Mouse (Mus musculus): ENCODE data around the gene Mtfr2. TPM values are rescaled to one million over a fixed set of nuclear protein-coding genes. Genes with fewer than 3 reads are reported as not detected.

Mtfr2 gene
- polyA plus RNA-seq, 1 experiment, result 0.70 TPM

DNA sequence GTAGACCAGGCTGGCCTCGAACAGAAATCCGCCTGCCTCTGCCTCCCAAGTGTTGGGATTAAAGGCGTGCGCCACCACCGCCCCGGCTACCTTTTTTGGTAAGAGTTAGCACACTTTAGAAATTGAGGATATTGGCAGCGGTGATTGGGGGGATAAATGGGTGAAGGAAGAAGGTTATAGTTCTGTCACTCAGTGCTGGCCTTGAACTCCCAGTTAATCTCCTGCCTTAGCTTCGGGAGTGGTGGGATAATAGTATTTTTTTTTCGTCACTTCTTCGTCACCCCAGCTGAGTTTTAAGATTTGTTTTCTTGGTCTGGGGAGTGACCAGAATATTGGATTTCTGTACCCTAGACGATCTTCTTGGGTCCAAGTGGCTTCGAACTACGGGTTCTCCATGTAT, 34.1 kb upstream of the Mtfr2 start:
- TF ChIP-seq POLR2A (IDR thresholded peaks at IDR 0.05; ENCODE audit: borderline replicate concordance, insufficient read depth, low read length) (no peak), CTCF (IDR thresholded peaks at IDR 0.05; ENCODE audit: borderline replicate concordance, insufficient read depth, low read depth, low read length) (no peak)
- no peaks in the 10 kb centered on the region; the same call in 1 of the 2 replicates for H3K4me1 ChIP-seq (ENCODE audit: control insufficient read depth, insufficient read depth, low read length)
- no peak overlapping the region for H3K27ac ChIP-seq (ENCODE audit: insufficient read depth, low read length)
- H3K4me3 ChIP-seq (replicated peaks; ENCODE audit: insufficient read depth, low read depth, low read length), result peak overlapping the region; percentile 34
- no peaks in the 10 kb centered on the region for H3K27me3 ChIP-seq (ENCODE audit: control insufficient read depth, insufficient read depth, low read length)
- peak; percentile 15 to 25 for DNase-seq
- WGBS, result 39% methylated on average over 13 of the region's 13 CpGs

DNA sequence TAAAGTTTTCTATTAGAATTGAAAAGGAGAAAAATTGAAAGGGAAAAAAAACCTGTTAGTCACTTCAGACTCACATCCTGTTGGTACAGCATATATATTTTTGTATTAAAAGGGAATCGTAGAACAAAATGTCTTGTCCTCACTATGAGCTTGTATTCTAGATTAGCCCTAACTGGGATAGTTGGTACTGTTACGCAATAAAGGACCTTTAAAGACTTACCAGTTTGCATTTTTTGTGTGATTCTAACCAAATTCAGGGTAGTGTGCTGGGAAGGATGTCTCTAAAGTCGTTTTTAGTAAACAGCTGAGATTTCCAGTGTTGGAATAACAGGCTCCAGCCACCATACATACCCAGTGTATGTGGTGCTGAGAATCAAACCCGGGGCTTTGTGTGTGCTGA, 33.6 kb upstream of the Mtfr2 start:
- 80% methylated on average over 4 of the region's 4 CpGs for WGBS
- H3K4me3 ChIP-seq (replicated peaks; ENCODE audit: insufficient read depth, low read depth, low read length), result no peak overlapping the region
- H3K4me1 ChIP-seq (ENCODE audit: control insufficient read depth, insufficient read depth, low read length), result no peaks in the 10 kb centered on the region; the same call in 1 of the 2 replicates
- H3K27me3 ChIP-seq (ENCODE audit: control insufficient read depth, insufficient read depth, low read length), result no peaks in the 10 kb centered on the region
- DNase-seq, result no peak
- no peak for TF ChIP-seq CTCF (IDR thresholded peaks at IDR 0.05; ENCODE audit: borderline replicate concordance, insufficient read depth, low read depth, low read length)
- no peak for TF ChIP-seq POLR2A (IDR thresholded peaks at IDR 0.05; ENCODE audit: borderline replicate concordance, insufficient read depth, low read length)
- H3K27ac ChIP-seq (ENCODE audit: insufficient read depth, low read length), result no peak overlapping the region

DNA sequence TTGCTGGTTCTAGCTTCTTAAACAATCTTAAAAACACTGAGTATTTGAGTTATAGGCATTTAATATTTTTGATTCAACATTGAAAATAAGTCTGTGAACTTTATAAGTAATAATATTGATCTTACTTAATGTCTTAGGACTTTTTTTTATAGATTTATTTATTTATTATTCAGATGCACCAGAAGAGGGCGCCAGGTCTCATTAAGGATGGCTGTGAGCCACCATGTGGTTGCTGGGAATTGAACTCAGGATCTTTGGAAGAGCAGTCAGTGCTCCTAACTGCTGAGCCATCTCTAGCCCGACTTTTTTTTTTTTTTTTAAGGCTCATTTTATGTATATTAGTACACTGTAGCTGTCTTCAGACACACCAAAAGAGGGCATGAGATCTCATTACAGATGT, 32.8 kb upstream of the Mtfr2 start:
- no peak for TF ChIP-seq POLR2A (IDR thresholded peaks at IDR 0.05; ENCODE audit: borderline replicate concordance, insufficient read depth, low read length)
- no peak overlapping the region for H3K4me3 ChIP-seq (replicated peaks; ENCODE audit: insufficient read depth, low read depth, low read length)
- 49% methylated on average over 2 of the region's 2 CpGs for WGBS

DNA sequence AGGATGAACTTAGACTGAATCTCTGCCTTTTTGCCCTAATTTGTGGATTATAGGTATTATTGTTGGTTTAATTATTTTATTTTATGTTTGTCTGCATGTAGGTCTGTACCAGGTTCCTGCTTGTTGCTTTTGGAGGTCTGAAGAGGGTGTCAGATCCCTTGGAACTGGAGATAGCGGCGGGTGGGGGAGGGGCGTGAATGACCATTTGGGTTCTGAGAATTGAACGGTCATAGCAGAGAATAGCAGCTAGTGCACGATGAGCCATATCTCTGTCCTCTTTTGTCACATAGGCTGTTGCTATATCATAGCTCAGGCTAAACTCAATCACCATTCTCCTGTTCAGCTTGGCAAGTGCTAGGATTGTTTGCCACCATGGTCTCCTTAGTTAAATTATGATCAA, 30.1 kb upstream of the Mtfr2 start:
- 77% methylated on average over 5 of the region's 5 CpGs for WGBS

More for the DNA sequence above, 32.8 kb upstream of the Mtfr2 start:
- Histone ChIP-seq H3K4me1 (ENCODE audit: control insufficient read depth, insufficient read depth, low read length) (no peaks in the 10 kb centered on the region; the same call in 1 of the 2 replicates), H3K27ac (ENCODE audit: insufficient read depth, low read length) (no peak overlapping the region), H3K27me3 (ENCODE audit: control insufficient read depth, insufficient read depth, low read length) (no peaks in the 10 kb centered on the region)
- no peak for DNase-seq

DNA sequence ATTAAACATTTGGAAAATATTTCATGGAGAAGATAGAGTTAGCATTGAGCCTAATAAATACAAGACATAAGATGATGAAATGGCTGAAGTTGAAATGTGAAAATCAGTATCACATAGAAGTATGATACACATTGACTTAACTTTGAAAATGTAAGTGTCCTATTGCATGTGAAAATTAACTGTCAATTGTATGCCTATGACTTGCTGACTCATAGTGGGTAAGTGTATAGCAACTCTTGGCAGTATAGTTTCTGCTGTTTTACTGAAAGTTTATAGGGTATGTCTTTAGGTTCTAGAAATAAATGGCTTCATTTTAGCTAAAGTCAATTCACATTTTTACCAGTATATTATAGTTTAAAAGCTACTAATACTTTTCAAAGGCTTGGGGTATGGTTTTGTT, 21.3 kb upstream of the Mtfr2 start:
- no peak for DNase-seq
- Histone ChIP-seq H3K27me3 (ENCODE audit: control insufficient read depth, insufficient read depth, low read length) (no peaks in the 10 kb centered on the region), H3K27ac (ENCODE audit: insufficient read depth, low read length) (no peak overlapping the region), H3K4me1 (ENCODE audit: control insufficient read depth, insufficient read depth, low read length) (no peaks in the 10 kb centered on the region), H3K4me3 (replicated peaks; ENCODE audit: insufficient read depth, low read depth, low read length) (no peak overlapping the region)
- TF ChIP-seq CTCF (IDR thresholded peaks at IDR 0.05; ENCODE audit: borderline replicate concordance, insufficient read depth, low read depth, low read length), result no peak
- TF ChIP-seq POLR2A (IDR thresholded peaks at IDR 0.05; ENCODE audit: borderline replicate concordance, insufficient read depth, low read length), result no peak

More for the DNA sequence above, 30.1 kb upstream of the Mtfr2 start:
- DNase-seq, result no peak
- H3K27ac ChIP-seq (ENCODE audit: insufficient read depth, low read length), result no peak overlapping the region
- no peak overlapping the region for H3K4me3 ChIP-seq (replicated peaks; ENCODE audit: insufficient read depth, low read depth, low read length)
- TF ChIP-seq POLR2A (IDR thresholded peaks at IDR 0.05; ENCODE audit: borderline replicate concordance, insufficient read depth, low read length), result no peak
- TF ChIP-seq CTCF (IDR thresholded peaks at IDR 0.05; ENCODE audit: borderline replicate concordance, insufficient read depth, low read depth, low read length), result no peak
- no peaks in the 10 kb centered on the region; the same call in 1 of the 2 replicates for H3K4me1 ChIP-seq (ENCODE audit: control insufficient read depth, insufficient read depth, low read length)
- no peaks in the 10 kb centered on the region for H3K27me3 ChIP-seq (ENCODE audit: control insufficient read depth, insufficient read depth, low read length)

- TF ChIP-seq POLR2A (IDR thresholded peaks at IDR 0.05; ENCODE audit: borderline replicate concordance, insufficient read depth, low read length) (no peak), CTCF (IDR thresholded peaks at IDR 0.05; ENCODE audit: borderline replicate concordance, insufficient read depth, low read depth, low read length) (no peak)
- Histone ChIP-seq H3K27ac (ENCODE audit: insufficient read depth, low read length) (no peak overlapping the region), H3K4me3 (replicated peaks; ENCODE audit: insufficient read depth, low read depth, low read length) (no peak overlapping the region), H3K27me3 (ENCODE audit: control insufficient read depth, insufficient read depth, low read length) (no peaks in the 10 kb centered on the region), H3K4me1 (ENCODE audit: control insufficient read depth, insufficient read depth, low read length) (no peaks in the 10 kb centered on the region)
- WGBS, result 92% methylated on average over 2 of the region's 2 CpGs
- DNase-seq, result no peak
Measured at GRCm38 (mm10) chr10:20331262-20331661, 16.3 kb upstream of the Mtfr2 start.

GRCm38 (mm10) chr10:20337872-20338271, 9.7 kb upstream of the Mtfr2 start:
- Histone ChIP-seq H3K4me3 (replicated peaks; ENCODE audit: insufficient read depth, low read depth, low read length) (no peak overlapping the region), H3K27me3 (ENCODE audit: control insufficient read depth, insufficient read depth, low read length) (no peaks in the 10 kb centered on the region), H3K4me1 (ENCODE audit: control insufficient read depth, insufficient read depth, low read length) (no peaks in the 10 kb centered on the region), H3K27ac (ENCODE audit: insufficient read depth, low read length) (no peak overlapping the region)
- WGBS, result 86% methylated on average over 7 of the region's 7 CpGs
- DNase-seq, result no peak
- TF ChIP-seq POLR2A (IDR thresholded peaks at IDR 0.05; ENCODE audit: borderline replicate concordance, insufficient read depth, low read length) (no peak), CTCF (IDR thresholded peaks at IDR 0.05; ENCODE audit: borderline replicate concordance, insufficient read depth, low read depth, low read length) (no peak)

DNA sequence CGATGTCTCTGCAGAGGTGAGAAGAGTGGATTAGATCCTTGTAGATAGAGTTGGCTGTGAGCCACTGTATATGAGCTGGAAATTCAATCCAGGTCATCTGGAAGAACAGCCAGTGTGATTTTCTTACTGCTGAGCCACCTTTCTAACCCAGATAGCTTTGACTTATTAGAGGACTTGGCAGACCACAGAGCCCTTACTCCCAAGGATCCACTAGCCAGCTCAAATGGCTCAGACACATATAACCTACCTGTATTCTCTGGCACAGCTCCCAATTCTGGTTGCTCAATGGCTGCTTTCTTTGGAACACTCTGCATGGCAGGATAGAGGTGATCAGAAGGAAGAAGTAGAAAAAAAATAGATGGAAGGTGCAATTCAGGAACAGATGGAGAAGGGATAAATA, 1.8 kb upstream of the Mtfr2 start:
- TF ChIP-seq CTCF (IDR thresholded peaks at IDR 0.05; ENCODE audit: borderline replicate concordance, insufficient read depth, low read depth, low read length) (no peak), POLR2A (IDR thresholded peaks at IDR 0.05; ENCODE audit: borderline replicate concordance, insufficient read depth, low read length) (no peak)
- Histone ChIP-seq H3K27ac (ENCODE audit: insufficient read depth, low read length) (no peak overlapping the region), H3K4me1 (ENCODE audit: control insufficient read depth, insufficient read depth, low read length) (no peaks in the 10 kb centered on the region), H3K27me3 (ENCODE audit: control insufficient read depth, insufficient read depth, low read length) (no peaks in the 10 kb centered on the region), H3K4me3 (replicated peaks; ENCODE audit: insufficient read depth, low read depth, low read length) (no peak overlapping the region)
- DNase-seq, result peak in 1 of 2 experiments; percentile 26
- 18% methylated on average over 1 of the region's 1 CpGs for WGBS
